Mouse (Mus musculus): ENCODE measurements around the gene Chrnb1. TPM values are rescaled to one million over a fixed set of nuclear protein-coding genes. Genes with fewer than 3 reads are reported as not detected.

The Chrnb1 gene
- total and polyA plus RNA-seq, 2 experiments = 0.28 to 0.46 TPM

DNA sequence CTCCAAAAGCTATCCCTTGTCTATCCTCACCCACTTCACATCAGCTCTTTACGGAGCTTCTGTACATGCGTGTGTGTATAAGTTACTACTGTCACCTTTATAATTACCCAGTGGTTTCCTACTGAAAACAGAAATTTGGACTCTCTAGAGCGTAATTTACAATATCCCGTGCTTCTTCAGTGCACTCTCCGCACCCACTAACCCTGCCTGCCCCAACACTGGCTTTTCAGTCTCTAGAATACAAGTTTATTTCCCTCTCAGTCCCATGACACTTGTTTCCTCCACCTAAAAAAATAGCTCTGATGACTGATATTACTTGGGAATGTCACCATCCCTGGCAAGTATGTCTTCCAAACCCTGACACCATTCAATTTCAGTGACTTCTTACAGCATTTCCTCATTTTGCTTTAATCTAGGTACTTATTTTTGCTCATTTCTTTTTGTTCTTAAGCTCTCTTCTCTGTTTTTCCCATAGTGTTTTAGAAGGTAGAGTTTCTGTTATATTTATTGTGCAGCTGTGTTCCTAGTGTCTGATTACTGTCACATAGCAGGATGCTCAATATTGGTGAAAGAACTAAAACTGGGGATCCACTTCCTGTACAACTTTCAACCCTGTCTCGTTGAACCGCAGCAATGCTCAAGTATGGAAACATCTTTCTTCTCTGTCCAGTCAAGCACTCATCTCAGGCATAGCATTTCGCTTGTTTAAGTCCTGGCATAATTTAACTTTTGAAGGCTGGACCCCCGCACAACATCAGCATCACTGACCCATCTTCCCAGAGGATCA lies 38.2 kb downstream of the Chrnb1 start:
- H3K36me3 ChIP-seq (ENCODE audit: control insufficient read depth, insufficient read depth, low read length) = no peaks in the 10 kb centered on the region
- WGBS = 32% methylated on average over 9 of the region's 9 CpGs
- H3K27ac ChIP-seq (replicated peaks; ENCODE audit: insufficient read depth, low read depth, low read length) = no peak overlapping the region; the same call in 1 of the 2 replicates
- H3K9ac ChIP-seq (ENCODE audit: low read depth, low read length) = peak overlapping the region; percentile 17; the same call in 1 of the 2 replicates
- peak overlapping the region; percentile 52 for H3K4me3 ChIP-seq (ENCODE audit: insufficient read depth, low read depth, low read length)
- H3K4me1 ChIP-seq (ENCODE audit: control insufficient read depth, insufficient read depth, low read length) = peaks cover 21% of the 10 kb centered on the region
- H3K27me3 ChIP-seq (ENCODE audit: control insufficient read depth, insufficient read depth, low read length) = no peaks in the 10 kb centered on the region
- TF ChIP-seq POLR2A (IDR thresholded peaks at IDR 0.05; ENCODE audit: extremely low read depth, insufficient read depth, low read length) = no peak
- no peak for TF ChIP-seq CTCF (IDR thresholded peaks at IDR 0.05; ENCODE audit: low read depth, low read length)
- DNase-seq (ENCODE audit: extremely low read depth, low read depth, low spot score) = no peak
- peaks cover 16% of the 10 kb centered on the region; the same call in 1 of the 2 replicates for H3K79me2 ChIP-seq (ENCODE audit: control insufficient read depth, insufficient read depth, low read length)

- WGBS = 25% methylated on average over 3 of the region's 3 CpGs
- Histone ChIP-seq H3K9ac (ENCODE audit: low read depth, low read length) (no peak overlapping the region), H3K4me1 (ENCODE audit: control insufficient read depth, insufficient read depth, low read length) (peaks cover 24% of the 10 kb centered on the region), H3K4me3 (ENCODE audit: insufficient read depth, low read depth, low read length) (no peak overlapping the region), H3K27ac (replicated peaks; ENCODE audit: insufficient read depth, low read depth, low read length) (no peak overlapping the region), H3K79me2 (ENCODE audit: control insufficient read depth, insufficient read depth, low read length) (peaks cover 29% of the 10 kb centered on the region; the same call in 1 of the 2 replicates), H3K27me3 (ENCODE audit: control insufficient read depth, insufficient read depth, low read length) (no peaks in the 10 kb centered on the region), H3K36me3 (ENCODE audit: control insufficient read depth, insufficient read depth, low read length) (peaks cover 2% of the 10 kb centered on the region)
- TF ChIP-seq POLR2A (IDR thresholded peaks at IDR 0.05; ENCODE audit: extremely low read depth, insufficient read depth, low read length) (no peak), CTCF (IDR thresholded peaks at IDR 0.05; ENCODE audit: low read depth, low read length) (no peak)
- peak; percentile 67 for DNase-seq (ENCODE audit: extremely low read depth, low read depth, low spot score)
These were observed 41.0 kb downstream of the Chrnb1 start for GRCm38 (mm10) chr11:69754701-69755100.

DNA sequence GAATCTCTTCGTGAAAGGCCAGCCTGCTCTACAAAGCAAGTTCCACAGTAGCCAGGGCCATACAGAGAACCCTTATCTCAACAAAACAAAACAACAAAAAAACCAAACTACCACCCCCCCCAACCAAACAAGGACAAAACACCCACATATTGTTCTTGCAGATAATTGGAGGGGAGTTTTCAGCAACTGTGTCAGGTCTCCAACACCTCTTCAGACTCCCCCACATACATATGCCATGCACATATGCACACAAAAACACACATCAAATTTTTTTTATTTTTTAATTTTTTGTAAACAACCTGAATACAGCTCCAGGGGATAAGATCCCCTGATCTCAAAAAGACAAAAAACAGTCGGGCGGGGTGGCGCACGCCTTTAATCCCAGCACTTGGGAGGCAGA lies 41.5 kb downstream of the Chrnb1 start:
- no peak overlapping the region for H3K4me3 ChIP-seq (ENCODE audit: insufficient read depth, low read depth, low read length)
- 77% methylated on average over 5 of the region's 5 CpGs for WGBS
- H3K4me1 ChIP-seq (ENCODE audit: control insufficient read depth, insufficient read depth, low read length) = peaks cover 21% of the 10 kb centered on the region

DNA sequence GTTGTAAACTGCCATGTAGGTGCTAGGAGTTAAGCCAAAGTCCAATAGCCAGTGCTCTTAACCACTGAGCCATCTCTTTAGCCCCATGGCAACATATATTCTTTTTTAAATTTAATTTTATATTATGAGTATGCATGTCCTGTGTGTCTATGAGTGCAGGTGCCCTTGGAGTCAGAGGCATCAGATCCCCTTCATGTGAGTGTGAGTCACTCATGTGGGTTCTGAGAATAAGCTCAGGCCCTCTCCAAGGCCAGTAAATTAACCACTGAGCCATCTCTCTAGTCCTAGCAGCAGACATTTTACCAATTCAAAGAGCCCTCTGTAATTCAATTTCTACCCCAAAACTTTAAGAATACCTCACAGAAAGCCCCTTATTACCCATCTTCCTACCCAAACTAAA lies 43.1 kb downstream of the Chrnb1 start:
- Histone ChIP-seq H3K79me2 (ENCODE audit: control insufficient read depth, insufficient read depth, low read length) (peaks cover 29% of the 10 kb centered on the region; the same call in 1 of the 2 replicates), H3K27ac (replicated peaks; ENCODE audit: insufficient read depth, low read depth, low read length) (no peak overlapping the region), H3K4me1 (ENCODE audit: control insufficient read depth, insufficient read depth, low read length) (peaks cover 21% of the 10 kb centered on the region), H3K27me3 (ENCODE audit: control insufficient read depth, insufficient read depth, low read length) (no peaks in the 10 kb centered on the region), H3K36me3 (ENCODE audit: control insufficient read depth, insufficient read depth, low read length) (peaks cover 5% of the 10 kb centered on the region), H3K9ac (ENCODE audit: low read depth, low read length) (no peak overlapping the region), H3K4me3 (ENCODE audit: insufficient read depth, low read depth, low read length) (no peak overlapping the region)
- TF ChIP-seq POLR2A (IDR thresholded peaks at IDR 0.05; ENCODE audit: extremely low read depth, insufficient read depth, low read length) (no peak), CTCF (IDR thresholded peaks at IDR 0.05; ENCODE audit: low read depth, low read length) (no peak)
- DNase-seq (ENCODE audit: extremely low read depth, low read depth, low spot score) = peak; percentile 64

More for the DNA sequence above, 41.5 kb downstream of the Chrnb1 start:
- Histone ChIP-seq H3K36me3 (ENCODE audit: control insufficient read depth, insufficient read depth, low read length) (peaks cover 2% of the 10 kb centered on the region), H3K9ac (ENCODE audit: low read depth, low read length) (no peak overlapping the region), H3K27ac (replicated peaks; ENCODE audit: insufficient read depth, low read depth, low read length) (no peak overlapping the region), H3K79me2 (ENCODE audit: control insufficient read depth, insufficient read depth, low read length) (peaks cover 29% of the 10 kb centered on the region; the same call in 1 of the 2 replicates), H3K27me3 (ENCODE audit: control insufficient read depth, insufficient read depth, low read length) (no peaks in the 10 kb centered on the region)
- DNase-seq (ENCODE audit: extremely low read depth, low read depth, low spot score) = no peak
- no peak for TF ChIP-seq POLR2A (IDR thresholded peaks at IDR 0.05; ENCODE audit: extremely low read depth, insufficient read depth, low read length)
- no peak for TF ChIP-seq CTCF (IDR thresholded peaks at IDR 0.05; ENCODE audit: low read depth, low read length)

DNA sequence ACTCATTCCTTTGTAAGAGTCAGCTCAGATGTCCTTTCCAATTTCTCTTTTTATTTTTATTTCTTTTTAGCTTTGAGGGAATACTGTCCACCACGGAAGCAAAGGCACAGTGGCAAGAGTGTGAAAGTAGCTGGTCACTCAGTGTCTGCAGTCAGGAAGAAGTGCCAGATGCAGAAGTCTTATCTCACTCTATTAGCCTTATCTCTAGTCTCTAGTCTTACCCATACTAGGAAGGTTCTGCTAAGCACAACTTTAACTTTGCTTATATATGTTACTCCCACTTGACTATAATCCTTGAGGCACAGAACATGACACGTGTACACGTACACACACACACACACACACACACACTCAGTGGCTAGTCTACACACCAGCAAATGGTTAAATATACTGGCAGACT lies 44.1 kb downstream of the Chrnb1 start:
- Histone ChIP-seq H3K4me1 (ENCODE audit: control insufficient read depth, insufficient read depth, low read length) (peaks cover 19% of the 10 kb centered on the region), H3K4me3 (ENCODE audit: insufficient read depth, low read depth, low read length) (no peak overlapping the region), H3K79me2 (ENCODE audit: control insufficient read depth, insufficient read depth, low read length) (peaks cover 29% of the 10 kb centered on the region; the same call in 1 of the 2 replicates), H3K27ac (replicated peaks; ENCODE audit: insufficient read depth, low read depth, low read length) (no peak overlapping the region), H3K27me3 (ENCODE audit: control insufficient read depth, insufficient read depth, low read length) (no peaks in the 10 kb centered on the region), H3K36me3 (ENCODE audit: control insufficient read depth, insufficient read depth, low read length) (peaks cover 14% of the 10 kb centered on the region), H3K9ac (ENCODE audit: low read depth, low read length) (no peak overlapping the region)
- 65% methylated on average over 3 of the region's 3 CpGs for WGBS
- no peak for DNase-seq (ENCODE audit: extremely low read depth, low read depth, low spot score)
- TF ChIP-seq POLR2A (IDR thresholded peaks at IDR 0.05; ENCODE audit: extremely low read depth, insufficient read depth, low read length) (no peak), CTCF (IDR thresholded peaks at IDR 0.05; ENCODE audit: low read depth, low read length) (no peak)

Other genes with a start within 250 kb of the Chrnb1 start
Only the 30 nearest of the 45 such genes appear.
- 18.1 and 19.9 TPM in 2 replicates for gene Fxr2, start 163.0 kb downstream of the Chrnb1 start, total RNA-seq (2014; rRNA removed)
- gene Fxr2, start 163.0 kb downstream of the Chrnb1 start, polyA plus RNA-seq (2012; rRNA removed) = 24.2 and 33.9 TPM in 2 replicates
- gene Sox15, start 140.6 kb downstream of the Chrnb1 start, total RNA-seq (2014; rRNA removed) = not detected in 2 replicates
- 0.21 TPM in 1 of 2 replicates, not detected in the other for gene Sox15, start 140.6 kb downstream of the Chrnb1 start, polyA plus RNA-seq (2012; rRNA removed)
- 49.9 and 53.5 TPM in 2 replicates for gene Mpdu1, start 133.3 kb downstream of the Chrnb1 start, total RNA-seq (2014; rRNA removed)
- gene Mpdu1, start 133.3 kb downstream of the Chrnb1 start, polyA plus RNA-seq (2012; rRNA removed) = 100 and 115 TPM in 2 replicates
- 4.5 and 6.0 TPM in 2 replicates for gene Cd68, start 129.8 kb downstream of the Chrnb1 start, total RNA-seq (2014; rRNA removed)
- 6.1 and 14.8 TPM in 2 replicates for gene Cd68, start 129.8 kb downstream of the Chrnb1 start, polyA plus RNA-seq (2012; rRNA removed)
- gene Eif4a1, start 123.5 kb downstream of the Chrnb1 start, total RNA-seq (2014; rRNA removed) = 370 and 386 TPM in 2 replicates
- gene Eif4a1, start 123.5 kb downstream of the Chrnb1 start, polyA plus RNA-seq (2012; rRNA removed) = 184 and 221 TPM in 2 replicates
- gene Senp3, start 113.9 kb downstream of the Chrnb1 start, total RNA-seq (2014; rRNA removed) = 26.2 and 31.9 TPM in 2 replicates
- 17.5 and 25.8 TPM in 2 replicates for gene Senp3, start 113.9 kb downstream of the Chrnb1 start, polyA plus RNA-seq (2012; rRNA removed)
- gene Tnfsf13, start 110.2 kb downstream of the Chrnb1 start, total RNA-seq (2014; rRNA removed) = 1.0 and 1.4 TPM in 2 replicates
- gene Tnfsf13, start 110.2 kb downstream of the Chrnb1 start, polyA plus RNA-seq (2012; rRNA removed) = 0.58 and 1.1 TPM in 2 replicates
- gene Tnfsf12, start 100.1 kb downstream of the Chrnb1 start, total RNA-seq (2014; rRNA removed) = 2.6 and 3.0 TPM in 2 replicates
- gene Tnfsf12, start 100.1 kb downstream of the Chrnb1 start, polyA plus RNA-seq (2012; rRNA removed) = 9.5 and 18.0 TPM in 2 replicates
- 2.5 and 3.4 TPM in 2 replicates for gene Tnfsfm13, start 99.8 kb downstream of the Chrnb1 start, total RNA-seq (2014; rRNA removed)
- 2.6 and 3.6 TPM in 2 replicates for gene Tnfsfm13, start 99.8 kb downstream of the Chrnb1 start, polyA plus RNA-seq (2012; rRNA removed)
- gene Polr2a, start 37.3 kb downstream of the Chrnb1 start, total RNA-seq (2014; rRNA removed) = 10.0 and 12.6 TPM in 2 replicates
- gene Polr2a, start 37.3 kb downstream of the Chrnb1 start, polyA plus RNA-seq (2012; rRNA removed) = 9.9 and 10.6 TPM in 2 replicates
- gene Slc35g3, start 34.0 kb downstream of the Chrnb1 start, total RNA-seq (2014; rRNA removed) = not detected in 2 replicates
- not detected in 2 replicates for gene Slc35g3, start 34.0 kb downstream of the Chrnb1 start, polyA plus RNA-seq (2012; rRNA removed)
- 2.6 and 4.4 TPM in 2 replicates for gene Zbtb4, start 30.0 kb downstream of the Chrnb1 start, total RNA-seq (2014; rRNA removed)
- gene Zbtb4, start 30.0 kb downstream of the Chrnb1 start, polyA plus RNA-seq (2012; rRNA removed) = 8.2 and 9.7 TPM in 2 replicates
- gene Fgf11, start 5.9 kb upstream of the Chrnb1 start, total RNA-seq (2014; rRNA removed) = 0.18 and 0.20 TPM in 2 replicates
- gene Fgf11, start 5.9 kb upstream of the Chrnb1 start, polyA plus RNA-seq (2012; rRNA removed) = 0.33 and 0.34 TPM in 2 replicates
- 2.3 and 2.4 TPM in 2 replicates for gene Tmem102, start 9.7 kb upstream of the Chrnb1 start, total RNA-seq (2014; rRNA removed)
- gene Tmem102, start 9.7 kb upstream of the Chrnb1 start, polyA plus RNA-seq (2012; rRNA removed) = 13.5 and 15.7 TPM in 2 replicates
- gene Gm39566, start 19.4 kb upstream of the Chrnb1 start, total RNA-seq (2014; rRNA removed) = not detected in 2 replicates
- not detected in 2 replicates for gene Gm39566, start 19.4 kb upstream of the Chrnb1 start, polyA plus RNA-seq (2012; rRNA removed)
- gene Spem2, start 22.5 kb upstream of the Chrnb1 start, total RNA-seq (2014; rRNA removed) = not detected in 2 replicates
- not detected in 2 replicates for gene Spem2, start 22.5 kb upstream of the Chrnb1 start, polyA plus RNA-seq (2012; rRNA removed)
- gene Spem1, start 26.2 kb upstream of the Chrnb1 start, total RNA-seq (2014; rRNA removed) = not detected in 2 replicates
- 0.09 TPM in 1 of 2 replicates, not detected in the other for gene Spem1, start 26.2 kb upstream of the Chrnb1 start, polyA plus RNA-seq (2012; rRNA removed)
- 0.18 and 0.34 TPM in 2 replicates for gene Nlgn2, start 41.8 kb upstream of the Chrnb1 start, total RNA-seq (2014; rRNA removed)
- gene Nlgn2, start 41.8 kb upstream of the Chrnb1 start, polyA plus RNA-seq (2012; rRNA removed) = 0.93 and 1.9 TPM in 2 replicates
- 326 and 353 TPM in 2 replicates for gene Tmem256, start 42.6 kb upstream of the Chrnb1 start, total RNA-seq (2014; rRNA removed)
- gene Tmem256, start 42.6 kb upstream of the Chrnb1 start, polyA plus RNA-seq (2012; rRNA removed) = 284 and 370 TPM in 2 replicates
- 1.5 and 2.6 TPM in 2 replicates for gene Plscr3, start 50.4 kb upstream of the Chrnb1 start, total RNA-seq (2014; rRNA removed)
- 18.5 and 19.3 TPM in 2 replicates for gene Plscr3, start 50.4 kb upstream of the Chrnb1 start, polyA plus RNA-seq (2012; rRNA removed)
- gene Tnk1, start 62.8 kb upstream of the Chrnb1 start, total RNA-seq (2014; rRNA removed) = 0.07 and 0.18 TPM in 2 replicates
- gene Tnk1, start 62.8 kb upstream of the Chrnb1 start, polyA plus RNA-seq (2012; rRNA removed) = 0.17 TPM in 2 replicates
- gene Tmem95, start 82.1 kb upstream of the Chrnb1 start, total RNA-seq (2014; rRNA removed) = not detected in 2 replicates
- not detected in 2 replicates for gene Tmem95, start 82.1 kb upstream of the Chrnb1 start, polyA plus RNA-seq (2012; rRNA removed)
- 0.65 and 1.0 TPM in 2 replicates for gene Kctd11, start 85.5 kb upstream of the Chrnb1 start, total RNA-seq (2014; rRNA removed)
- gene Kctd11, start 85.5 kb upstream of the Chrnb1 start, polyA plus RNA-seq (2012; rRNA removed) = 0.68 and 1.6 TPM in 2 replicates
- 1.2 and 1.9 TPM in 2 replicates for gene Acap1, start 99.6 kb upstream of the Chrnb1 start, total RNA-seq (2014; rRNA removed)
- gene Acap1, start 99.6 kb upstream of the Chrnb1 start, polyA plus RNA-seq (2012; rRNA removed) = 2.3 and 3.3 TPM in 2 replicates
- 0.13 and 0.18 TPM in 2 replicates for gene 2810408A11Rik, start 105.0 kb upstream of the Chrnb1 start, total RNA-seq (2014; rRNA removed)
- gene 2810408A11Rik, start 105.0 kb upstream of the Chrnb1 start, polyA plus RNA-seq (2012; rRNA removed) = 0.06 and 0.11 TPM in 2 replicates
- 10.1 and 14.0 TPM in 2 replicates for gene Neurl4, start 105.1 kb upstream of the Chrnb1 start, total RNA-seq (2014; rRNA removed)
- gene Neurl4, start 105.1 kb upstream of the Chrnb1 start, polyA plus RNA-seq (2012; rRNA removed) = 12.6 and 20.7 TPM in 2 replicates
- gene Gps2, start 117.9 kb upstream of the Chrnb1 start, total RNA-seq (2014; rRNA removed) = 7.0 and 8.5 TPM in 2 replicates
- 32.3 and 41.0 TPM in 2 replicates for gene Gps2, start 117.9 kb upstream of the Chrnb1 start, polyA plus RNA-seq (2012; rRNA removed)
- 321 and 404 TPM in 2 replicates for gene Eif5a, start 126.0 kb upstream of the Chrnb1 start, total RNA-seq (2014; rRNA removed)
- 374 and 408 TPM in 2 replicates for gene Eif5a, start 126.0 kb upstream of the Chrnb1 start, polyA plus RNA-seq (2012; rRNA removed)
- not detected in 2 replicates for gene Ybx2, start 139.9 kb upstream of the Chrnb1 start, total RNA-seq (2014; rRNA removed)
- 0.20 TPM in 1 of 2 replicates, not detected in the other for gene Ybx2, start 139.9 kb upstream of the Chrnb1 start, polyA plus RNA-seq (2012; rRNA removed)
- 0.60 and 0.83 TPM in 2 replicates for gene Slc2a4, start 152.2 kb upstream of the Chrnb1 start, total RNA-seq (2014; rRNA removed)
- 0.39 and 0.58 TPM in 2 replicates for gene Slc2a4, start 152.2 kb upstream of the Chrnb1 start, polyA plus RNA-seq (2012; rRNA removed)